Mouse (Mus musculus) midbrain, embryonic 13.5 days (tissue): Measurements from ENCODE around the gene Tlr8. TPM values are rescaled to one million over a fixed set of nuclear protein-coding genes. Genes with fewer than 3 reads are reported as not detected.
"Not testable (repeated sequence)": the region's sequence is repeated elsewhere in the genome, so short reads cannot be mapped to it uniquely, and the experiment has no call there.

Experiments
- ATAC-seq: fragments of 200-750 bp; cut with Nextera tagmentation; 2 replicates; pipeline ENCODE4 v1.8.0; 2017; ENCODE audit warnings: mild to moderate bottlenecking, moderate TSS enrichment, moderate library complexity
- H3K27ac ChIP-seq: fragments of 300-500 bp; sonication (generic); 2 replicates; pipeline ENCODE4 v1.5.1; 2015; ENCODE audit warnings: inconsistent platforms, mild to moderate bottlenecking, moderate library complexity
- H3K27me3 ChIP-seq: fragments of 300-500 bp; sonication (generic); 2 replicates; pipeline ENCODE4 v1.6.1; 2015; ENCODE audit warnings: mild to moderate bottlenecking, inconsistent platforms
- H3K36me3 ChIP-seq: fragments of 300-500 bp; sonication (generic); 2 replicates; pipeline ENCODE4 v1.6.1; 2015; ENCODE audit warnings: mild to moderate bottlenecking, inconsistent platforms
- H3K4me1 ChIP-seq: fragments of 300-500 bp; sonication (generic); replicated peaks from 2 replicates; pipeline ENCODE4 v1.6.1; 2015; ENCODE audit warnings: inconsistent platforms
- H3K4me2 ChIP-seq: fragments of 300-500 bp; sonication (generic); replicated peaks from 2 replicates; pipeline ENCODE4 v1.6.1; 2015; ENCODE audit warnings: moderate library complexity, mild to moderate bottlenecking, inconsistent platforms
- H3K4me3 ChIP-seq: fragments of 300-500 bp; sonication (generic); replicated peaks from 2 replicates; pipeline ENCODE4 v1.5.1; 2015; ENCODE audit warnings: mild to moderate bottlenecking, inconsistent platforms
- H3K9ac ChIP-seq: fragments of 300-500 bp; sonication (generic); replicated peaks from 2 replicates; pipeline ENCODE4 v1.6.1; 2015; ENCODE audit warnings: mild to moderate bottlenecking, inconsistent platforms
- H3K9me3 ChIP-seq: fragments of 300-500 bp; sonication (generic); 2 replicates; pipeline ENCODE4 v1.6.1; 2016; ENCODE audit warnings: mild to moderate bottlenecking, inconsistent platforms
- WGBS: fragments of 180-500 bp; shearing (Covaris S2); methylation state at CpG from one replicate; pipeline ENCODE4 v1.1.7; 2015; 5-methylcytosine and 5-hydroxymethylcytosine counted together
- polyA plus RNA-seq: library from polyadenylated mRNA; unstranded; fragments of >200 nt; fragmentation: Nextera tagmentation; extraction: Ambion mirVana; gene quantifications from 2 replicates; pipeline ENCODE4 v1.2.1, GENCODE M21; 2015

Tlr8 gene
- 0.04 TPM in 1 of 2 replicates, not detected in the other for polyA plus RNA-seq

DNA sequence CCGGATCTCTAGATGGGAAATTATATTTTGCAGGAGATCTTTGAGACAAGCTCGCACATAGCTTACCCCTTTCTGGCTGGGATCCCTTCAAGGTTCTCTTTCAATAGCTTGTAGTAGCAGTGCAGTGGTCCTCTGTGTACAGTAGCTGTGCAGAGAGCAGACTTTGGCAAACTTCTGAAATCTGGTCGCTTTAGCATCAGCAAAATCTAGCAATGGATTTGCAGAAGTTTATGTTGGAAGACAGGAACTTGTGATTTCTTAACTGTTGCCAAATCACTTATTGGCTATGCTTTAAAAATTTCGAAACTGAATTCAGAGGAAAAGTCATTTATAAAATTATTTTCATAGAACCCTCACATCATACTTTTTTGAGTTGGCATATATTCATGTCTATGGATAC lies at the start of gene Tlr8:
Tlr8 (minus strand) TSS at position 244 of the 400 bp plus-strand sequence.
- H3K36me3 ChIP-seq, result no peaks in the 10 kb centered on the region
- H3K27ac ChIP-seq, result no peak within 1 kb of the TSS
- no peaks in the 10 kb centered on the region for H3K9me3 ChIP-seq
- WGBS, result 82% methylated on average over 4 of the region's 4 CpGs
- H3K27me3 ChIP-seq, result peaks cover 27% of the 10 kb centered on the region; the same call in 1 of the 2 replicates
- H3K9ac ChIP-seq, result no peak within 1 kb of the TSS
- no peak for ATAC-seq
- no peak within 1 kb of the TSS for H3K4me2 ChIP-seq
- H3K4me3 ChIP-seq, result no peak within 1 kb of the TSS
- no peaks in the 10 kb centered on the region for H3K4me1 ChIP-seq

DNA sequence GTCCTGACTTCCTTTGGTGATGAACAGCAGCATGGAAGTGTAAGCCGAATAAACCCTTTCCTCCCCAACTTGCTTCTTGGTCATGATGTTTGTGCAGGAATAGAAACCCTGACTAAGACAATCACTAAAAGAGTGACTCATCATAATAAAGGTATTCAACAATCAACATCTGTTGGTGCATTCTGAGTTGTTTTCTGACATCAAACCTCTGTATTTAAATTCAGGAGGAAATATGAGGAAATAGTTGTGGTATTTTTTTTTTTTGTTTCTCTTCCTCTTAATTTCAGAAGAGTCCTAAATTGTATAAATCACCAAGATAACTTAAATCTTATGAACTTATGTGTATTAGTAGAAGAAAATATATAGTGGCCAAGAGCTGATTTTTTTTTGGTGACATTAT lies 37.9 kb upstream of the Tlr8 start:
- not testable (repeated sequence) for H3K9ac ChIP-seq, H3K9me3 ChIP-seq, H3K4me1 ChIP-seq, H3K27ac ChIP-seq, H3K4me3 ChIP-seq, H3K4me2 ChIP-seq, ATAC-seq, H3K36me3 ChIP-seq
- peaks cover 11% of the 10 kb centered on the region; the same call in 1 of the 2 replicates for H3K27me3 ChIP-seq
- 93% methylated on average over 1 of the region's 1 CpGs for WGBS

DNA sequence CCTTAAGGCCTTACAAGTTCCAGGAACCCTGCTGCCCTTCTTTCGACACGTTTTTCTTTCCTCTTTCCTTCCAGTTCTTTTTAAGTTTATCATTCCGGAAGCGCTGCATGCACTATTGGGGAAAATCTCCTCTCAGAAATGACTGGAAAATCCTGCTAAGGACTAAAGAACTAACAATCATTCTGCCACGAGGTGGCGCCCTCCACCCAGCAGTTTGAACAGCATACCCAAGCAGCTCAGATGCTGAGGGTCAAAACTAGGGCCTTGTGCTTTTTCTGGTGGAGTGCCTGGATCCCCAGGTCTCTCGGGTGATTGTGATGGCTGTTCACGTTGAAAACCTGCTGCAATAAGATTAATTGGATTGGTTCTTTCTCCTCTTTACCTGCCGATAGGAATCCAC lies 12.8 kb upstream of the Tlr8 start:
- peaks cover 23% of the 10 kb centered on the region; the same call in 1 of the 2 replicates for H3K27me3 ChIP-seq
- peak; percentile 63; the same call in 1 of the 2 replicates for ATAC-seq
- H3K9me3 ChIP-seq, result no peaks in the 10 kb centered on the region
- 24% methylated on average over 9 of the region's 9 CpGs for WGBS
- no peak overlapping the region for H3K9ac ChIP-seq
- no peak overlapping the region for H3K4me3 ChIP-seq
- H3K36me3 ChIP-seq, result no peaks in the 10 kb centered on the region
- H3K4me2 ChIP-seq, result 0 out of 2 replicates have a peak overlapping the region, but pooled peaks have one; percentile 13
- no peak overlapping the region for H3K27ac ChIP-seq
- no peaks in the 10 kb centered on the region for H3K4me1 ChIP-seq

DNA sequence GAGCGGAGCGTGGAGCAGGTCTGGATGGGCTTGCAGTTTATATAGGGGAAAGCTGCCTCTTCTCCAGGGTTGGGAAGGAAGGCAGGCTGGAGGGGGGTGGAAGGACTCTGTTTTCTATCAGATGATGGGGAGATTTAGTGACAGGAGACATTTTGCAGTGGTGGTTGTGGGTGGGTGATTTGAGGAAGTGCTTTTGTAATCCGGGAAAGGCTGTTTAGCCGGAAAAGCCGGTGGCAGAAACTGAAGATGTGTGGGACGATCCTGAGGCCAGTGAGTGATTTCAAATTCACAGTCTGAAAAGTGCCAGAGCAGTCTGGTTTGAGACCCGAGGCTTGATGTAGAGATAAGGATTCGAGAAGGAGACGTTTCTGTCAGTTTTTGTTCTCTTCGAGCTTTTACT lies 12.4 kb upstream of the Tlr8 start:
- Histone ChIP-seq H3K4me1 (no peaks in the 10 kb centered on the region), H3K27ac (no peak overlapping the region), H3K4me3 (no peak overlapping the region), H3K9ac (no peak overlapping the region), H3K4me2 (0 out of 2 replicates have a peak overlapping the region, but pooled peaks have one; percentile 13), H3K9me3 (no peaks in the 10 kb centered on the region), H3K27me3 (peaks cover 23% of the 10 kb centered on the region; the same call in 1 of the 2 replicates), H3K36me3 (no peaks in the 10 kb centered on the region)
- ATAC-seq, result no peak
- 68% methylated on average over 10 of the region's 10 CpGs for WGBS

DNA sequence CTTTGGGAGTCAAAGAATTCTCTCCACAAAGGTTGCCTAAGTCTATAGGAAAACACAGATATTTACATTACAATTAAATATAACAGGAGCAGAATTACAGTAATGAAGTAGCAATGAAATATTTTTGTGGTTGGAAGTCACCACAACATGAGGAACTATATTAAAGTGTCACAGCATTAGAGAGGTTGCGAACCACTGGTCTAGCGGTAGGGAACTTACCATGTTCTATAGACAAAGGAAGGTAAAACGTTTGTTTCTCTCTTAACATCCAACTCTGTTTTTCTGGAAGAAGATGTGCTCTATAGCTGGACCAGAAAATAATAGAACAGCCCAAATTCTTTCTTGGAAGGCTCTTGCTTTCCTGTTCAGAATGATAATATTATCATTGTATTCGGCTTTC lies 599 bp downstream of the Tlr8 start:
- H3K27me3 ChIP-seq, result peaks cover 27% of the 10 kb centered on the region; the same call in 1 of the 2 replicates
- H3K27ac ChIP-seq, result no peak overlapping the region
- no peaks in the 10 kb centered on the region for H3K36me3 ChIP-seq
- 84% methylated on average over 4 of the region's 4 CpGs for WGBS
- no peaks in the 10 kb centered on the region for H3K9me3 ChIP-seq
- no peak overlapping the region for H3K4me3 ChIP-seq
- no peak overlapping the region for H3K9ac ChIP-seq
- no peak for ATAC-seq
- H3K4me1 ChIP-seq, result no peaks in the 10 kb centered on the region
- no peak overlapping the region for H3K4me2 ChIP-seq

DNA sequence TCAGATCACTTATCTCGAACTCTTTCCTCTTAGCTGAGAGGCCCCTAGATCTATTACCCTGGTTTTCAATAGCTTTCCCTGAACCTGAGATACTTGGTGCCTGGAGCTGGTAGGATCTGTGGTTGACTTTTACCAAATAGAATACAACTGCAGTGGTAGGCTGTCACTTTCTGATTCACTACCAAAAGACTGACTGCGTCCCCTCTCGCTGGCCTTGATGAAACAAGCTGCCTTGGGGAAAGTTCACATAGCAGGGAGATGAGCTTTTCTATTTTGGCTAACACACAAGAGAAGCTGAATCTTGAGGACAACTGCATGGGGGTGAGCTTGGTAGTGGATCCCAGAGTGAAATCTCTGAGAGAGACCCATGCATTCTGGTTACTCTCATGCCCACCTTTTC lies 22.4 kb downstream of the Tlr8 start:
- Histone ChIP-seq H3K36me3 (no peaks in the 10 kb centered on the region), H3K27me3 (peaks cover 32% of the 10 kb centered on the region; the same call in 1 of the 2 replicates), H3K4me2 (no peak overlapping the region), H3K4me1 (no peaks in the 10 kb centered on the region), H3K9me3 (no peaks in the 10 kb centered on the region), H3K27ac (no peak overlapping the region), H3K9ac (no peak overlapping the region), H3K4me3 (no peak overlapping the region)
- WGBS, result 95% methylated on average over 3 of the region's 3 CpGs
- ATAC-seq, result no peak

DNA sequence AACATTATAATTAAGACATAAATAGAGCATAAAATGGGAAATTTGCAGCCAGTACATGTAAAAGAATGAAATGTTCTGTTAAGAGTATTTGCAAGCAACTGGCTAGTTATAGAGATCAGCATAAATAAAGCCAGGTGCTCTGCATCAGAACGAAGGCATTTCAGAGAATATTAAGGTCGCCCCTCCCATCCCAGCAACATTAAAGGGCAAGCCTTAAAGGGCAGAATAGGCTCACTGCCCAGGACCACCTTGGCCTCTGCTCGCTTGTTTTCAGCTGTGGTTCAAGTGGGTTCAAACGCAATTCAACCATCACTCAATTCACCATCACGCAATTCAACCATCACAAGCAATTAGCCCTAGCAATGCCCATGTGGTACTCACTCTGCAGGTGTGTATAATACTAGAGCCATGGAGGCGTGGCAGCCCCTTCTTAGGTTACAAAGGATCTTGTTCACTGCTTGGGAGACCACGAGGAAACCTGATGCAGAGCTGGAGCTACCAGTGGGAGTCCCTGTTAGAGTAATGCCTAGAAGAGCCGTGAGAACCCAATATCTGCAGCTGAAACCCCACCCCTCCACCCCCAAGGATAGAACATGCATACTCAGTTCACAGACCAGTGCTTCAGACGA lies 24.7 kb downstream of the Tlr8 start:
- peaks cover 34% of the 10 kb centered on the region; the same call in 1 of the 2 replicates for H3K27me3 ChIP-seq
- no peaks in the 10 kb centered on the region for H3K4me1 ChIP-seq
- no peak overlapping the region for H3K4me2 ChIP-seq
- WGBS, result 61% methylated on average over 9 of the region's 9 CpGs
- ATAC-seq, result no peak
- no peaks in the 10 kb centered on the region for H3K36me3 ChIP-seq
- no peak overlapping the region for H3K9ac ChIP-seq
- H3K9me3 ChIP-seq, result no peaks in the 10 kb centered on the region
- H3K4me3 ChIP-seq, result no peak overlapping the region
- no peak overlapping the region for H3K27ac ChIP-seq

DNA sequence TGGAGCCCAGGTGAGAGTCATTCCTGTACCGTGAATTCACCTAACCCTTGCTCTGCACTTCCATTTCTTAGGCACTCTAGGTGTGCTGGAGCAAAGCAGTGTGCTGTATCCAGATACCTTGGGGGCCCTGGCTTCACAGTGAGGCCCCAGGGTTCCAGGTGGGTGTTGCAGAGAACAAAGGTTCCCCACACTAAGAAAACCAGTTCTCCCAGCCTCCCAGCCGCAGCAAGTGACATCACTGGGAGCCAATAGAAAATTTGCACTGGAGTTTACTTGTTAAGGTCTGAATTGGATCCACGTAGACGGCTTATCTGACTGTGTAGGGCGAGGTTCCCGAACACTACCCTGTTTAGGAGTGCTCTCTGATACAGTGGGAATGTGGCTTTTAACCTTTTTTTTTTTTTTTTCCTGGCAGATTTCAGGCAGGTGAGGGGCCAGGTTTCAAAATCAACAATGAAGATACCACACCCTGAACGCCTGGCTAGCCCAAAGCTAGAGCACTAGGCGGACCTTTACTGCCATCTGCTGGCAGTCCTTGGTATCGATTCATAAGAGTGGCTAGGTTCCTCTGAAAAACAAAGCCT lies 30.9 kb downstream of the Tlr8 start:
- Histone ChIP-seq H3K4me1 (0 out of 2 replicates have a peak, but pooled peaks cover 6% of the 10 kb centered on the region), H3K27ac (no peak overlapping the region), H3K9ac (no peak overlapping the region), H3K36me3 (no peaks in the 10 kb centered on the region), H3K27me3 (peaks cover 23% of the 10 kb centered on the region; the same call in 1 of the 2 replicates), H3K4me2 (no peak overlapping the region), H3K9me3 (no peaks in the 10 kb centered on the region), H3K4me3 (no peak overlapping the region)
- WGBS, result 41% methylated on average over 9 of the region's 9 CpGs
- ATAC-seq, result peak; percentile 82

DNA sequence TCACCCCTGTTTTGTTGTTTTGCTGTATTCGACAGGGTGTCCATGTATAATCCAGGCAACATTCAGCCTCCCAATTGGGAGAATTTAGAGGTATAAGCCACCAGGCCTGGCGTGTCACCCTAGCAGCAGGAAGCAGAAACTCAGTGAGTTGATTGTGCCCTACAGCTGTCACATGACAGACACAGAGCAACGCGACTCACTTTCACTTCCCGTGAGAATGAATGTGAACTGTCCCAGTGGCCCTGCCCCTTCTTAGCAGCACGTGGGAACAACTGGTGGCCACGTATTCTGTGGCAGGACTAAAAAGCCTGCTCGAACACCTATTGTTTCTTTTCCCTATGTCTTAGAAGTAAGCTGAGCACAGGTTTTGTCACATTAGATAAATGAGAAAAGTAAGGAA lies 33.0 kb downstream of the Tlr8 start:
- no peak for ATAC-seq
- Histone ChIP-seq H3K4me3 (no peak overlapping the region), H3K4me1 (0 out of 2 replicates have a peak, but pooled peaks cover 6% of the 10 kb centered on the region), H3K4me2 (no peak overlapping the region), H3K27me3 (peaks cover 19% of the 10 kb centered on the region; the same call in 1 of the 2 replicates), H3K36me3 (no peaks in the 10 kb centered on the region), H3K9ac (no peak overlapping the region), H3K9me3 (no peaks in the 10 kb centered on the region), H3K27ac (no peak overlapping the region)
- whole genome bisulfite sequencing, result 53% methylated on average over 8 of the region's 8 CpGs

DNA sequence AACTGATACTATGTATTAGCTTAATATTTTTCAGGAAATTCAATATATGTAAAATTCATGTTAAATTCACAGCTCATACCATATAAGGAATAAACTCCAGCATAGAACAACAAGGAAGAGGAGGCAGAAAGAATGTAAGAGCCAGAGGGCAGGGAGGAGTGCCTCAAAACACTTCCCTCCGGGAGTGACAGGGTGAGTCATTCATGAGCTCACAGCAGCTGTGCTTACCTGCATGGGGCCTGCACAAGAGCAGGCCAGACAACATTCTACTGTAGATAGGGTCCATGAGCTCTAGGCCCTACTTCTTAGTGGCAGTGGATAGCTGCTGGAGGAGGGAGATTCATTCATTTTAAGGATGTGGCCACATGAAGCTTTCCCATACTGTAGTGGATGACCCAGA lies 34.3 kb downstream of the Tlr8 start:
- no peak overlapping the region for H3K4me2 ChIP-seq
- H3K4me1 ChIP-seq, result 0 out of 2 replicates have a peak, but pooled peaks cover 6% of the 10 kb centered on the region
- no peak overlapping the region for H3K4me3 ChIP-seq
- H3K36me3 ChIP-seq, result no peaks in the 10 kb centered on the region
- 63% methylated on average over 1 of the region's 1 CpGs for WGBS
- no peaks in the 10 kb centered on the region for H3K9me3 ChIP-seq
- H3K9ac ChIP-seq, result no peak overlapping the region
- no peak overlapping the region for H3K27ac ChIP-seq
- peaks cover 19% of the 10 kb centered on the region; the same call in 1 of the 2 replicates for H3K27me3 ChIP-seq
- ATAC-seq, result no peak

DNA sequence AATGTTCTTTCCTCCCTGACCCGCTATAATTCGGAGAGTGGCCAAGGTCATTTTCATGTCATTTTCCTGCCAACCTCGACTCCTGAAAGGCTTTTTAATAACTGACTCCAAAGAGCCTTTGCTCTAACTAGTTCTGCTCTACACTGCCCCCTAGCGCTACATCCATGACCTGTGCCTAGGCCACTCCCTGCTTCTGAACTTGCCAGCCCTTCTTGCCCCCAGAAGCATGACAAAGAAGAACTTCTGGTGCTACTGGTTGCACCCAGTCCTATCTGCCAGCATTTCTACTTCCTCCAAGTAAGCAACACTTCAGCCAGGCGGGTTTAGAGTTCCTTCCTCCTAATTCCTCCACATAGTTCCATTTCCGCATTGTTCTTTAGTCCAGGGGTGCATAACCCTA lies 34.9 kb downstream of the Tlr8 start:
- ATAC-seq, result no peak
- H3K9ac ChIP-seq, result no peak overlapping the region
- WGBS, result 46% methylated on average over 6 of the region's 6 CpGs
- H3K36me3 ChIP-seq, result no peaks in the 10 kb centered on the region
- no peak overlapping the region for H3K4me3 ChIP-seq
- 0 out of 2 replicates have a peak, but pooled peaks cover 6% of the 10 kb centered on the region for H3K4me1 ChIP-seq
- H3K27me3 ChIP-seq, result peaks cover 18% of the 10 kb centered on the region; the same call in 1 of the 2 replicates
- no peaks in the 10 kb centered on the region for H3K9me3 ChIP-seq
- no peak overlapping the region for H3K27ac ChIP-seq
- no peak overlapping the region for H3K4me2 ChIP-seq

DNA sequence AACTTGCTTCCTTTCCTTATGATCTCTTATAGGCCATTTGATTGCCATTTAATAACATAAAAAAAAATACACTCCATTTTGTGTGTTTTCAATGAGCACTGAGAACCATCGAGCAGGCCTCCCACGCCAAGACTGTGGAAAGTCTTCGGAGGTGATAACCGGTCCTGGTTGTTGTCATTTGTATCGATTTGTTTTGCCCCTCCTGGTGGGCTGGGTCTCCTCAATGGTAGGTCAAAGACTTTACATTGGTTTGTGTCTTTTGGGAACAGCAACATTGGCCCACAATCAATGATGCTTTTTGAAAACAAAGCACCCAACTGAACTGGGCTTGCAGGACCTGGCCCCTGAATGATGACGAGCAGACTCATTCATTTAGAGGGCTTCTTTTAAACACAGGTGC lies 36.4 kb downstream of the Tlr8 start:
- no peak overlapping the region for H3K27ac ChIP-seq
- H3K9me3 ChIP-seq, result no peaks in the 10 kb centered on the region
- H3K4me1 ChIP-seq, result 0 out of 2 replicates have a peak, but pooled peaks cover 6% of the 10 kb centered on the region
- H3K4me2 ChIP-seq, result no peak overlapping the region
- H3K4me3 ChIP-seq, result no peak overlapping the region
- no peaks in the 10 kb centered on the region for H3K36me3 ChIP-seq
- H3K27me3 ChIP-seq, result peaks cover 14% of the 10 kb centered on the region; the same call in 1 of the 2 replicates
- H3K9ac ChIP-seq, result no peak overlapping the region
- ATAC-seq, result no peak
- 95% methylated on average over 6 of the region's 6 CpGs for WGBS
